Mouse (Mus musculus): ENCODE results near the gene Rgsl1.
"Not testable (repeated sequence)": the region's sequence is repeated elsewhere in the genome, so short reads cannot be mapped to it uniquely, and the experiment has no call there.

Rgsl1 gene

GRCm38 (mm10) chr1:153776257-153776656, 67.7 kb downstream of the Rgsl1 start:
- DNase-seq (ENCODE audit: low read depth, low spot score): no peak

- no peak for DNase-seq (ENCODE audit: low read depth, low spot score)
Observed at GRCm38 (mm10) chr1:153775174-153775573, 68.8 kb downstream of the Rgsl1 start.

GRCm38 (mm10) chr1:153770776-153771167, 73.2 kb downstream of the Rgsl1 start:
- no peak for DNase-seq (ENCODE audit: low read depth, low spot score)

- DNase-seq (ENCODE audit: low read depth, low spot score): no peak
Observed at GRCm38 (mm10) chr1:153769998-153770775, 73.8 kb downstream of the Rgsl1 start.

- not testable (repeated sequence) for DNase-seq (ENCODE audit: low read depth, low spot score)
Observed at GRCm38 (mm10) chr1:153769571-153769970, 74.4 kb downstream of the Rgsl1 start.

- no peak for DNase-seq (ENCODE audit: low read depth, low spot score)
Observed at GRCm38 (mm10) chr1:153768465-153768864, 75.5 kb downstream of the Rgsl1 start.

GRCm38 (mm10) chr1:153767281-153767680, 76.7 kb downstream of the Rgsl1 start:
- DNase-seq (ENCODE audit: low read depth, low spot score): no peak

- no peak for DNase-seq (ENCODE audit: low read depth, low spot score)
Observed at GRCm38 (mm10) chr1:153766298-153766697, 77.6 kb downstream of the Rgsl1 start.

- DNase-seq (ENCODE audit: low read depth, low spot score): no peak
Observed at GRCm38 (mm10) chr1:153764136-153764535, 79.8 kb downstream of the Rgsl1 start.

GRCm38 (mm10) chr1:153753725-153754464, 90.0 kb downstream of the Rgsl1 start:
- no peak for DNase-seq (ENCODE audit: low read depth, low spot score)

- no peak for DNase-seq (ENCODE audit: low read depth, low spot score)
Observed at GRCm38 (mm10) chr1:153752521-153752920, 91.4 kb downstream of the Rgsl1 start.

GRCm38 (mm10) chr1:153751763-153752301, 92.1 kb downstream of the Rgsl1 start:
- DNase-seq (ENCODE audit: low read depth, low spot score): no peak

GRCm38 (mm10) chr1:153750054-153750453, 93.9 kb downstream of the Rgsl1 start:
- DNase-seq (ENCODE audit: low read depth, low spot score): no peak

- peak; percentile 92 for DNase-seq (ENCODE audit: low read depth, low spot score)
Observed at GRCm38 (mm10) chr1:153749211-153749801, 94.6 kb downstream of the Rgsl1 start, which contains the start of gene Rnasel. Gene Rnasel, plus strand, starts transcription at chr1:153749426.

- DNase-seq (ENCODE audit: low read depth, low spot score): no peak
Observed at GRCm38 (mm10) chr1:153748549-153748948, 95.4 kb downstream of the Rgsl1 start.

- DNase-seq (ENCODE audit: low read depth, low spot score): no peak
Observed at GRCm38 (mm10) chr1:153747861-153748530, 95.9 kb downstream of the Rgsl1 start.

- DNase-seq (ENCODE audit: low read depth, low spot score): peak; percentile 80
Observed at GRCm38 (mm10) chr1:153746728-153747127, 97.2 kb downstream of the Rgsl1 start.

- DNase-seq (ENCODE audit: low read depth, low spot score): no peak
Observed at GRCm38 (mm10) chr1:153746119-153746670, 97.7 kb downstream of the Rgsl1 start.

GRCm38 (mm10) chr1:153742374-153743155, 101.4 kb downstream of the Rgsl1 start:
- DNase-seq (ENCODE audit: low read depth, low spot score): peak; percentile 67

GRCm38 (mm10) chr1:153741551-153742316, 102.2 kb downstream of the Rgsl1 start:
- DNase-seq (ENCODE audit: low read depth, low spot score): no peak
